In the genomic region with DNA sequence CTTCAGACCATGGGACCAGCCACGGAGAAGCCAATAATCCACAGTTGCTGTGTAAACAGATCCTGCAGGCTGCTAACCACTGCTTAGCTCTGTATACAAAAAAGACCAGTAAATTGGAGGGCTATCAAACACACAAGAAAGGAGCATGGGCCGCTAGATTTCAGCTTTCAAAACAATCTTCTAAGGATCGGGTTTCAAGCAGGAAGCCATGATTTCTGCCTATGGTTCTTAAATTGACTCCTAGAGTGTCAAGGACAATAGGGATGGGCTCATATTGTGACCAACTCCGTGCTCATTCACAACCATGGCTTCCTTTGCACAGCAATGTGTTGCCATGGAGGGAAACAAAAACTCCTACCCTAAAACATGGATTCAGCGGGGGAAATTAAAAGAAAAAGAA, we compare ENCODE assay signal across 8 mouse cellular contexts. TPM values are rescaled to one million over a fixed set of nuclear protein-coding genes. Genes with fewer than 3 reads are reported as not detected.
A peak's percentile ranks its signal among the peaks of the same experiment; 100 is the strongest.
DNase-seq lines count a peak whose midpoint lies in the region; ATAC-seq and TF ChIP-seq lines count a peak whose summit lies in the region.

No protein-coding gene starts in this region.

- no peak overlapping the region for H3K27ac ChIP-seq in kidney, embryonic 14.5 days (ENCODE audit: low read depth, low read length)
- no peak overlapping the region for H3K27ac ChIP-seq in kidney, adult 2 months (ENCODE audit: insufficient read depth, low read depth, low read length)
- H3K27ac ChIP-seq in cortical plate, adult 2 months (ENCODE audit: insufficient read depth, low read length), result no peak overlapping the region
- H3K27ac ChIP-seq in hindbrain, embryonic 10.5 days, result peak overlapping the region; percentile 98
- peak overlapping the region; percentile 60 for H3K27ac ChIP-seq in midbrain, embryonic 12.5 days (replicated peaks)

- H3K9me3 ChIP-seq in kidney, embryonic 14.5 days (ENCODE audit: control insufficient read depth, low read length), result no peaks in the 10 kb centered on the region
- no peaks in the 10 kb centered on the region for H3K9me3 ChIP-seq in hindbrain, embryonic 10.5 days
- no peaks in the 10 kb centered on the region for H3K9me3 ChIP-seq in midbrain, embryonic 12.5 days

- peak overlapping the region; percentile 88 for H3K4me3 ChIP-seq in kidney, embryonic 14.5 days (ENCODE audit: low read length)
- H3K4me3 ChIP-seq in kidney, adult 2 months (ENCODE audit: insufficient read depth, low read depth, low read length), result no peak overlapping the region
- H3K4me3 ChIP-seq in cortical plate, adult 2 months (ENCODE audit: insufficient read depth, low read length), result peak overlapping the region; percentile 84
- peak overlapping the region; percentile 92 for H3K4me3 ChIP-seq in hindbrain, embryonic 10.5 days
- H3K4me3 ChIP-seq in midbrain, embryonic 12.5 days, result peak overlapping the region; percentile 97

- peaks cover 13% of the 10 kb centered on the region for H3K4me1 ChIP-seq in kidney, embryonic 14.5 days (ENCODE audit: control insufficient read depth, insufficient read depth, low read length)
- H3K4me1 ChIP-seq in kidney, adult 2 months (ENCODE audit: control insufficient read depth, insufficient read depth, low read length), result no peaks in the 10 kb centered on the region
- H3K4me1 ChIP-seq in cortical plate, adult 2 months (ENCODE audit: control insufficient read depth, insufficient read depth, low read length), result no peaks in the 10 kb centered on the region
- H3K4me1 ChIP-seq in hindbrain, embryonic 10.5 days (replicated peaks), result peaks cover 49% of the 10 kb centered on the region
- peaks cover 22% of the 10 kb centered on the region for H3K4me1 ChIP-seq in midbrain, embryonic 12.5 days

- H3K4me2 ChIP-seq in kidney, embryonic 14.5 days (replicated peaks; ENCODE audit: low read depth, low read length), result peak overlapping the region; percentile 79
- peak overlapping the region; percentile 67 for H3K4me2 ChIP-seq in midbrain, embryonic 12.5 days (replicated peaks)

- H3K36me3 ChIP-seq in kidney, embryonic 14.5 days (ENCODE audit: control insufficient read depth, insufficient read depth, low read length), result peaks cover 8% of the 10 kb centered on the region; the same call in 1 of the 2 replicates
- H3K36me3 ChIP-seq in kidney, adult 2 months (ENCODE audit: control insufficient read depth, insufficient read depth, low read length), result no peaks in the 10 kb centered on the region
- H3K36me3 ChIP-seq in hindbrain, embryonic 10.5 days, result peaks cover 25% of the 10 kb centered on the region
- H3K36me3 ChIP-seq in midbrain, embryonic 12.5 days, result peaks cover 10% of the 10 kb centered on the region

- TF ChIP-seq POLR2A in kidney, adult 2 months (IDR thresholded peaks at IDR 0.05; ENCODE audit: low read depth, low read length), result no peak
- no peak for TF ChIP-seq POLR2A in cortical plate, adult 2 months (IDR thresholded peaks at IDR 0.05; ENCODE audit: extremely low read depth, insufficient read depth, low read length)

- no peak for DNase-seq in kidney, adult 2 months
- no peak for DNase-seq in hindbrain, embryonic 10.5 days (ENCODE audit: low spot score)
- DNase-seq in layer of hippocampus, adult 11-12 months (ENCODE audit: low spot score), result no peak
- DNase-seq in urinary bladder, postnatal 25 days (ENCODE audit: low spot score), result no peak

- ATAC-seq in kidney, embryonic 14.5 days (ENCODE audit: low FRiP score, low TSS enrichment), result no peak
- no peak for ATAC-seq in midbrain, embryonic 12.5 days (ENCODE audit: low FRiP score, low read depth)
- no peak for ATAC-seq in activated CD4-positive, CD25-positive, alpha-beta regulatory T cell, adult 4 months

- no peaks in the 10 kb centered on the region for H3K27me3 ChIP-seq in kidney, embryonic 14.5 days (ENCODE audit: control insufficient read depth, insufficient read depth, low read length)
- no peaks in the 10 kb centered on the region for H3K27me3 ChIP-seq in kidney, adult 2 months (replicated peaks; ENCODE audit: control insufficient read depth, insufficient read depth, low read length)
- H3K27me3 ChIP-seq in hindbrain, embryonic 10.5 days (ENCODE audit: insufficient read depth, poor library complexity, severe bottlenecking), result peaks cover 17% of the 10 kb centered on the region
- H3K27me3 ChIP-seq in midbrain, embryonic 12.5 days, result peaks cover 8% of the 10 kb centered on the region

- peak overlapping the region; percentile 96; the same call in 1 of the 2 replicates for H3K9ac ChIP-seq in kidney, embryonic 14.5 days (ENCODE audit: low read depth, low read length)
- peak overlapping the region; percentile 99 for H3K9ac ChIP-seq in midbrain, embryonic 12.5 days (replicated peaks)

- 17% methylated on average over 5 of the region's 5 CpGs for WGBS in kidney, embryonic 14.5 days
- WGBS in kidney, adult 2 months, result 45% methylated on average over 5 of the region's 5 CpGs
- WGBS in hindbrain, embryonic 10.5 days, result 16% methylated on average over 5 of the region's 5 CpGs
- 8% methylated on average over 5 of the region's 5 CpGs for WGBS in midbrain, embryonic 12.5 days

- no peak for TF ChIP-seq CTCF in kidney, adult 2 months (conservative IDR thresholded peaks at IDR 0.05; ENCODE audit: insufficient read depth, insufficient read length, low read depth, low read length)
- TF ChIP-seq CTCF in cortical plate, adult 2 months (IDR thresholded peaks at IDR 0.05; ENCODE audit: extremely low read depth, insufficient read depth, low read length), result no peak

RNA-seq across cellular contexts. Expression of a gene that starts 3.1 kb away (rescaled TPM):
- polyA plus RNA-seq in kidney, embryonic 14.5 days (2014; fragmentation: Nextera tagmentation; extraction: Ambion mirVana), result 13.7 and 14.7 TPM in 2 replicates
- polyA plus RNA-seq in kidney, adult 2 months (2012; rRNA removed), result 3.9 and 6.1 TPM in 2 replicates
- polyA plus RNA-seq in cortical plate, adult 2 months (2012; rRNA removed), result 26.5 and 26.6 TPM in 2 replicates
- 18.5 and 22.2 TPM in 2 replicates for polyA plus RNA-seq in hindbrain, embryonic 10.5 days (2016; fragmentation: Nextera tagmentation; extraction: Ambion mirVana)
- polyA plus RNA-seq in midbrain, embryonic 12.5 days (2016; fragmentation: Nextera tagmentation; extraction: Ambion mirVana), result 43.5 and 51.0 TPM in 2 replicates
- polyA plus RNA-seq in activated CD4-positive, CD25-positive, alpha-beta regulatory T cell, adult 4 months (2017; shearing (Covaris generic)), result 10 to 100 TPM; 17.3 to 19.6 TPM

Comparison
In these comparisons a context has a peak if more than half of its experiments do, and no peak if none do; other contexts are left out.
1. H3K27ac ChIP-seq: peak in hindbrain, embryonic 10.5 days (single experiment) and midbrain, embryonic 12.5 days (single experiment); none in kidney, embryonic 14.5 days (single experiment), kidney, adult 2 months (single experiment) and cortical plate, adult 2 months (single experiment).